Mouse (Mus musculus): Measurements from ENCODE around the gene Stoml3.

Gene Stoml3

DNA sequence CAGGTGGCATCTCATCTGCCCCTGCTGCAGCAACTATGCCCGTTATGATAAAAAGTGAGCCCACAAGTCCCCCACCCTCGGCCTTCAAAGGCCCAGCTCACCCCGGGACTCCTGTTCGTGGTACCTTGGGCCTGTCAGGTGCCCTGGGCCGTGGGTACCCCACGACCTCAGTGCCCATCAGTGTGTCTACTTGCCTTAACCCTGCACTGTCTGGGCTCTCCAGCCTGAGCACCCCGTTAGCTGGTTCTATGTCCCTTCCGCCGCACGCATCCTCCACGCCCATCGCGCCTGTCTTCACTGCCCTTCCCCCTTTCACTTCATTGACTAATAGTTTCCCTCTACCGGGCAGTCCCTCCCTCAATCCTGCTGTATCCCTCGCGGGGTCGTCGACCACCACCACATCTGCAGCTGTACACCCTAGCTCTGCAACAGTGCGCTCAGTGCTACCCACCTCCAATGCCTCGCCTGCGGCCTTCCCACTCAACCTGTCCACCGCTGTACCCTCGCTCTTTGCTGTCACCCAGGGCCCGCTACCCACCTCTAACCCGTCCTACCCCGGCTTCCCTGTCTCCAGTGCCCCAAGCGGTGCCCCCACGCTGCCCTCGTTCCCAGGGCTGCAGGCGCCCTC, 9.9 kb upstream of the Stoml3 start:
- DNase-seq: no peak

DNA sequence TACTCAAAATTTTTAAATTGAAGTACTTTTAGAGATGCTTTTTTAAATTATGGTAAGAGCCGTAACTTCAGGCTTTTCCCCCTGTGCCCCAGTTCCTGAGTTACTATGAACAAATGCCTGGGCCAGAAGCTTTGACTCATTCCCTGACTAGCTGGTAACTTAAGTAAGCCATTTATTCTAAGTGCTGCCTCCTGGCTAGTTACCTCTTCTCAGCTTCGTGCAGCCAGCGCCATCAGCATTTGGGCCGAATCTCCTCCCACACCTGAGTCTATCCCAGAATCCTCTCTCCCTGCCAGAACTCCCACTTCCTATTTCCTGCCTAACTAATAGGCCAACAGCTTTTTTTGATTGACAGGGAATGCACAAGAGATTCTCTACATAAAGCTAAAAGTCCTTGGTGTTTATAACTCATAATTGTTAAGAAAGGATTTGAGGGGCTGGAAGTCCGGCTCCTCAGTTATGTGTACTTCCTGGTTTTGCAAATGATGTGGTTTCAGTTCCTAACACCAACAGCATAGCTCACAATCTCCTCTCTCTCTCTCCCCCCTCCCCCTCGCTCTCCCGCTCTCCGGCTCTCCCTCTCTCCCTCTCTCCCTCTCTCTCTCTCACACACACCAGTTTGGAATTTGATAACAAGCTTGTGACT, 4.9 kb upstream of the Stoml3 start:
- DNase-seq: no peak

DNA sequence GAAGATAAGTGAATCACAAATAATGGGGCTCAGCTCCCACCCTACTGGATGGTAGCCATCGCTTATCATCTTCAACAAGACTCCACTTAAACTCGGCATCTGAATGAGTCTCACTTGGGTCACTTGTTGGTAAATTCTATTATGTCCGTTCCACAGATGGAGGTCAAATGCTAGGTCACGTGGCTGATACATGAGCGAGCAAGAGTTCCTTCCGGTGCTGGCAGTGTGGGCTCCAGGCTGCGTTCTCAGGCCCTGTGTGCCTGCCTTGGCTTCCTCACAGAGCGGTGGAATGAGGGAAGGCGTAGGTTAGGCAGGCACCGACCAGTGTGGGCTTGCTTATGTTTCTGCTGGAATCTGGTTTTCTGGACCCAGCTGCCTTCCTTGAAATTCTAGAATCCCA, 1.9 kb upstream of the Stoml3 start:
- DNase-seq: no peak

DNA sequence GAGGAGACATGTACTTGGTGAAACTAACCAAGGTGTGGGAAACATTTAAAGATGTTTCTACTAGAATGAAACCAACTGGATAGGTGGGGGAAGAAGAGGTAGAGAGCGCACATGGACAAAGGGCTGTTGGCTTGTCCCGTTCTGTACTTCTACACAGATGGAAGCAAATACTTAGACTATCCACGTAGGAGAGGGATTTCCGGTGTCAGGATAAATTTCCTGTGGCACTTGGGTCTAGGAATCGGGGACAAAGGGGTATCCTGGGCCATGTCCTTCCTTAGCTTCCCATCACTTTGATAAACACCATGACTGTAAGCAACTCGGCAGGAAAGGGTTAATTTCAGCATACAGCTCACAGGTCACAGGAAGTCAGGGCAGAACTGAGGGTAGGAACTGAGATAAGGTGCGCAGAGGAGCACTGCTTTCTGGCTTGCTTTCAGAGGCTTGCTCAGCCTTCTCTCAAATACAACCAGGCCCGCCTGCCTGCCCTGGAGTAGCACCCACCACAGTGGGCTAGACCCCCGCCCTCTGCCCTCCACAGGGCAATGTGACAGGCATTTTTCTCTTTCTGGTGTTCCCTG, 1.4 kb upstream of the Stoml3 start:
- DNase-seq: no peak

DNA sequence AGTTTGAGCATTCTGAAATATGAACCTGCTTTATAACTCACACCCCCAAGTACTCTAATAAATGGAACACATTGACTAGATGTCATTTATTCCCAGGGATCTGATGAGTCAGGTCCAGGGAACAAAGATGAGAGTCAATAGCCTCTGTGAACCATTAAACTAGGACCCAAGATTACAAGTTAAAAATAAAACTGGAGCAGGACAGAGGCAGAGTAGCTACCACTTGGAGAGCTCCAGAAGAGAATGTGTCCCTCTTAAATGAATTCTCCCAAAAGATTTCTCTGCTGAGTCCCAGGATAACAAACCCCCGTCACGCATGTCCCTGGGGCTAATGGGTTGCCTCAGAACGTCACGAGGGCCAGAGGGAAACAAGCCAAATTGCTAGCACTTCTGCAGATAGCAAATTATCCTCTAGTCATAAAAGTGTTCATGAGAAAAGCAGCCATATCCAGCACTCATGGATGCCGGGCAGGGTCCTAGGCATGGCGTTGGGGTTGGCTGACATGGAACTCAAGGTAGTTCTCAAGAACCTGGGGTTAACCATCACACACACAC, 10.0 kb downstream of the Stoml3 start:
- no peak for DNase-seq

DNA sequence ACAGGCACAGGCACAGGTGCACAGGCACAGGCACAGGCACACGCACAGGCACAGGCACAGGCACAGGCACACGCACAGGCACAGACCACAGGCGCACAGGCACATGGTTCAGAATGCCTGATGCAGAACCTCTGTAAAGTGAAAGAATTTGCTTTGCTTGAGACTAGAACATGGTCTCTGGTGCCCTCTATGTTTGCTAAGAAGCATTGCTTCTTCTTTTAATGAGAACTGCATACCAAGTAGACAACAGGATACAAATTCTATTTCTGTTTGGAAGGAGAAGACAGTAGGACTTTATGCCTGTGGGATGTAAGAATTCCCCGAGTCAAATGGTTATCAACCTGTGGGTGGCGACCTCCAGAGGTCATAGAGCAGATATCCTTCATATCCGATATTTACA, 14.0 kb downstream of the Stoml3 start:
- DNase-seq: no peak

DNA sequence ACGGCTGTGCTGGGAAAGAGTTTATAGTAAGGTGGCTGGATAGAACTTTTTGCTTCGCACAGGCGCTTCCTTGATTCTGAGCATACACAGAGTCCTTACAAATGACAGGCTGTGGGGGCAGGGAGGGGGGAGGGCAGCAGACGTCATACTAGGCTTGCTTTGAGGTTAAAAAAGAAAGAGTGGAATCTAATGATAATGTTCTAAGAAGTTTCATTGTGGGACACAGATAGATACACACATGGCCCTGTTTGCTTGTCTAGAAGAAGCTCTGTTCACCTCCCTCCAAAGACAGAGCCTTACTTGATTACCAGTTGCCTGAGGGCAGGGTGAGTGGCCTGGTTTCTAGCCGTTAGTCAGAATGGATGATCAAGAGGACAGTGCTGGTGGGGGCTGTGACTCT, 24.6 kb downstream of the Stoml3 start:
- DNase-seq: no peak

DNA sequence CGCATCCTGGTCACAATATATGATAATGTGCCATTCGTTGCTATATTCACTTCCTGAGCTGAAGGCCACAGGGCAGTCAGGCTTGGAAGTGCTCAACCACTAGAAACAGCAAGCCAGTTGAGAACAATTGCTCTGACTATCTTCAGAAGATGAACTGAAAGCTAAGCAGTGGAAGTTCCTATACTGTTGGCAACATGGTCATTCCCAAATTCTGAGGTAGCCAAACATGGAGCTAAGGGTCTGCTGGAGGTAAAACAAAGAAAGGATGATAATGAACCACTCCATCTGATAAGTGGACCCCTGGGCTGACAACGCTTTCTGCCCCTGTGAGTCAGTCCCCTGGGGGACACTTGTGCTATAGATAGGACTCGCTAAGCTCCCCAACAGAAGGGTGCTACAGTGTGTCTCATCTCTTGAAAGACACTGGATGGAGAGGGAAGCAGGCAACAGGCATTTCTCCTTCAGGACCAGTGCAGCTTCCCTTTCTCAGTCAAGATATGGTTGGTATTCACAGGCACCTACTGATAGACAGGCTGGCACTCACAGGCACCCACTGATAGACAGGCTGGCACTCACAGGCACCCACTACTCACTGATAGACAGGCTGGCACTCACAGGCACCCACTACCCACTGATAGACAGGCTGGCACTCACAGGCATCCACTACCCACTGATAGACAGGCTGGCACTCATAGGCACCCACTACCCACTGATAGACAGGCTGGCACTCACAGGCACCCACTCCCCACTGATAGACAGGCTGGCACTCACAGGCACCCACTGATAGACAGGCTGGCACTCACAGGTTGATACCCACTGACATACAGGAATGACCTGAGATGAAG, 26.0 kb downstream of the Stoml3 start:
- DNase-seq: no peak

DNA sequence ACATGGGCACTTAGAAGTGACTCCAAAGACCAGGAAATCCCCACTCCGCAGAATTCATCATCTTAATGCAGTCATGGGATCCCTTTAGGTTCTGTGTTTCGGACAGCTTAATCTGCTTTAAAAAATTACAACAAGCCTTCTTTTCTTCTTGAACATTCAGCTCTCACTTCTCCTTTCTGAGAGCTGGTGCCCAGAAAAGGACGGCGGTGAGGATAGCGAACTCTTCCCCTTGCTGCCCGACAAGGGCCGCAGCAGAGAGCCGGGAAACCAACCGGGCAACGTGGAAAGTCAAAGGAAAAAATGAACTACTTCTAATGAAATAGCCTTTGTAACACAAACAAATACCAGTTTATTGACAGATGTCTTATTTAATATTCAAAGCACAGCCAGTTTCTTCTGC, 34.3 kb downstream of the Stoml3 start:
- DNase-seq: no peak

DNA sequence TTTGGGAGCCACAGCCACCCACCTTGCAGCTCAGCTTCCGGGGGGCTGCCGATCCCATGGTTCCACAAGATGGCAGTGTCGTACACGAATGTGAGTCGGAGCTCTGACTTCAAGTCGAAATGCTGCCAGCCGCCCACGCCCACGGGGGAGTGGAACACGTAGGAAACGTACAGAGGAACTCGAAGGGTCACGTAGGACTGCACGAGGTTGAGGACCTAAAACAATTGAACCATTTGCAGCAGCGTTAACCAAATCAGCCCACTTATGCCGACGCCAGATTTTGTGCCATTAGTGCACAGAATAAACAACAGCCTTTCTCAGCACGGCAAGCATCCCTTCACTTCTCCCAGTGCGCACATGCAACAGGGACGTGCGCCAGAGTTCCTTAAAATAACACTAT, 37.3 kb downstream of the Stoml3 start:
- DNase-seq: peak; percentile 78

DNA sequence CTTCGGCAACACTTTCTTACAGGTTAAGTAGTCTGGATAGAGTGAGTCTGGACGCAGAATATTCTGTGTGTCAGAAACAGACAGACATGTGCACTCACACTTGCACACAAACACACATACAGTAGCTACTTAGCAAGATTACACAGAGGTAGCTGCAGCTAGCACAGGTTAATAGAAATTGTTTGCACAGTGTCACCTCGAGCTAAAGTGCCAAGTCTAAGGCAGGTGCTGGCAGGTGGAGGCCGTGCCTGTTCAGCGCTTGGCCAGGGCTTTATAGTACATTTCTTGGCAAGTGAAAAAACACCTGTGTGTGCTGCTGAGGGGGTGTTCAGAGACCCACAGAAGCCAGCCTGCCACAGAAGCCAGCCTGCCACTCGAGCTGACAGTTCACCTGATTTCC, 41.9 kb downstream of the Stoml3 start:
- no peak for DNase-seq

DNA sequence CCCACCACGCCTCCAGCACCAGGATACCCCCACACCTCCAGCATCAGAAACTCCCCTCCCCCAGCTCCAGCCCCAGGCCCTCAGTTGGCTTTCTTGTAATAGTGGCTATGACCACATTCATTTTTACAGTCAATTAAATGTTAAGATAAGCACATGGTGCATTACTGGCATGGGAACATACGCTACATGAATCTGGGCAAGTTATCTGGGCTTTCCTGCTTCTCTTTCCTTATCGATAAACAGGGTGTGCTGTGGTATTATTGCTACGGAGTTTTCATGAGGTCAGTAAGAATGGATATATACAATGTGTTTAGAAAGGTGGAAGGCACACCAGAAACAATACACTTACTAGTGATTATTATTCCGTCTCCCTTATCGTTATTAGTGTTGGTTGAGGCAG, 43.6 kb downstream of the Stoml3 start:
- DNase-seq: no peak

DNA sequence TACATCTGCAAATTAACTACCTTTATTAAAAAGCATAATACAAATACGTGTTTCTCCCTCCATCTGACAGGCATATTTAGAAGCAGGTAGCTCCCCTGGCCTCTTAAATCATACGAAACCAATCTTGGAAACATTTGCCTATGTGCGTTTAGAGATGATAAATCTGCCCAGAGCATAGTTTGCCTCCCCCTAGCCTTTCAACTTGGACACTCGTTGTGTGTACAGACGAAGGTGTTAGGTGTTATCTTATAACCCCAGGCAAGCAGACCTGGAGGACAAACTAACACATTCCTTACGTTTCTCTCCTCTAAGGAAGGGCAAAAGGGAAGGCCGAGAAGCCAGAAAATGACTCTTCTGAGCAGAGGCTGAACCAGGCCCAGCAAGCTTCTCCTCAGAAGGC, 64.2 kb downstream of the Stoml3 start:
- no peak for DNase-seq

DNA sequence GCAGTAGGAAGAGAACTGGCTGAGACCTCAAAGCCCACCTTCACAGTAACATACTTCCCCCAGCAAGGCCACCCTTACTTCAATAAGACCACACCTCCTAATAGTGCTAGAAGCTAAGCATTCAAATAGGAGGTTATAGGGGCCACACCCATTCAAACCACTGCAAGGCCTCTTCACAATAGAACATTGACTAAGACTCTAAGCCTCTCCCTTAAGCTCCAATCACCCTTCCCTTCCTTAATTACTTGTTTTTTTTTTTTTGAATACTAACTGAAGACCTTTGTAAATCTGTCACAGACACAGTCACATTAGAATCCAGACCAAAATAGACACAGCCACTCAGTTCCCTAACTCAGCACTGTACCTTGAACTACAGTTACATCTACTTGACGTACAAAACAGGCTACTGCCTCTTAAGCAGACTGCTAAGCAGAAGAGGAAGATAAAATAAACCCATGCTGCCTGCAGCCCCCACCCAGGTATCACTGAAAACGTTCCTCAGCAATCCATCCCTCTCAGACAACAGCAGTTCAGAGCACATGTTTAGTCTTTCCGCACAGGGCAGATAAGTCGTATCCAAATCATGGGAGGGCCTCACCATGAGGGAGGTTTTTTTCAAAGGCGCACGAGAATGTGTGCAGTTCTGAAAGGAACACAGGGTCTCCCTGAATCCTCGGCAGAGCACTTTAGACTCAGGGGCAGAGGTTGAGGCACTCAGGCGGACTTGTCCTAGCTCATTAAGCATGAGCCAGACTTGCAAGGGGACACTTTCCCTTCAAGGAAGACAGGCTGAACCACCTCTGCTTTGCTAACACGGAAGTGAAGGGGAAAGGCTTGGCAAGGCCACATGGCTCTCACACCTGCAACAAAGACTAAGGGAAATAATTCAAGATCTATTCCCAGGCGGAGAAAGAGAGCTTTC, 66.8 kb downstream of the Stoml3 start:
- no peak for DNase-seq

DNA sequence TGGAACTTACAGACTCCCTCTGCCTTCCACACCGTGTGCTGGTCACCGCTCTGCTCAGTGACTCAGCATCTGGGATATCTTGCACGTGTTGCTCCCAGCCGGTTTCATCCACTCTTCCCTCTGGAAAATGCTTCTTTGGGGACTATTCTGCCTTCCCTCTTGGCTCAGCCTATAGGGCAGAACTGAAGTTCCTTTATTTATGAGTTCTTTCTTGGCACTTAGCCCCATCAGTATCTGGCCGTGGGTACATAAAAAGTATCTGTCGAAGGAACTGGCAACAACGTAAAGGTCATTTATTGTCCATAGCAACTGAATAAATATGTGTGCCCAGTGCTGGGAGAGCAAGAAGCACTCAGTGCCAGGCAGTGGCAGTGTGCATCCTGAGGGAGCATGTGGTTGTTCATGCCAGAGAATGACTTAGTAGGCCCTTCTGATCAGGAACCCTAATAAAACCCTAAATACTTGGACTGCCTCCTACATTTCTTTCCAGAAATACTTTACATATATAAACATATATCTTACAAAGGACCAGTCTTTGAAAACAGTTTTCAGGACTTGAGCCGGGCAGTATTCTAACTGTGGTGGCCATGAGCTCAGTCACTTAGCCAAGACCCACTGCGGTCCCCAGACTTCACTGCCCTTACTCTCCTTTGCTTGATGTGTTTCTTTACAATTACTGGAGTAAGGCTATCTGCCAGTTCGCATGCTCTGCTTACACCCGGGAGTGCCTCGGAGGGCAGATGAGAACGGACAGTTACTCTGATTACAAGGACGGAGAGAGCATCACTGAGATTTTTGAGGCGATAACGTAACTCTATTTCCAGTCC, 69.1 kb downstream of the Stoml3 start:
- no peak for DNase-seq

All from lung, postnatal 14 days (tissue).